Mouse (Mus musculus): ENCODE measurements around the gene Thtpa. TPM values are rescaled to one million over a fixed set of nuclear protein-coding genes. Genes with fewer than 3 reads are reported as not detected.

Gene Thtpa
- 16.7 and 22.6 TPM in 2 replicates for polyA plus RNA-seq (2014; fragmentation: Nextera tagmentation; extraction: Ambion mirVana)

- H3K4me2 ChIP-seq (ENCODE audit: low read depth, low read length): peak within 1 kb of the TSS; percentile 87
- WGBS: under 1% methylated on average over 29 of the region's 30 CpGs
Measured at GRCm38 (mm10) chr14:55094704-55095231, at the start of gene Thtpa. Thtpa (plus strand) TSS chr14:55094784.

GRCm38 (mm10) chr14:55047971-55048531, 46.5 kb upstream of the Thtpa start:
- DNase-seq (ENCODE audit: low spot score): no peak

More at GRCm38 (mm10) chr14:55094704-55095231, at the start of gene Thtpa:
- peak; percentile 85 for DNase-seq (ENCODE audit: low spot score)
- peak within 1 kb of the TSS; percentile 64 for H3K27ac ChIP-seq (replicated peaks; ENCODE audit: low read depth, low read length)
- peak within 1 kb of the TSS; percentile 52 for H3K4me3 ChIP-seq (ENCODE audit: low read depth, low read length)
- ATAC-seq (ENCODE audit: low read depth): peak; percentile 74
- H3K27me3 ChIP-seq (replicated peaks; ENCODE audit: control insufficient read depth, insufficient read depth, low read length): no peaks in the 10 kb centered on the region
- H3K9ac ChIP-seq (ENCODE audit: low read depth, low read length): peak within 1 kb of the TSS; percentile 78
- H3K36me3 ChIP-seq (ENCODE audit: control insufficient read depth, insufficient read depth, low read length): 0 out of 2 replicates have a peak, but pooled peaks cover 11% of the 10 kb centered on the region
- H3K4me1 ChIP-seq (ENCODE audit: control insufficient read depth, insufficient read depth, low read length): peaks cover 21% of the 10 kb centered on the region
- no peaks in the 10 kb centered on the region for H3K9me3 ChIP-seq (ENCODE audit: control insufficient read depth, low read length)

GRCm38 (mm10) chr14:55052496-55052895, 42.1 kb upstream of the Thtpa start:
- DNase-seq (ENCODE audit: low spot score) (no peak), ATAC-seq (ENCODE audit: low read depth) (0 out of 2 replicates have a peak, but pooled peaks have one; percentile 12)
- Histone ChIP-seq H3K4me2 (ENCODE audit: low read depth, low read length) (no peak overlapping the region), H3K9me3 (ENCODE audit: control insufficient read depth, low read length) (no peaks in the 10 kb centered on the region), H3K36me3 (ENCODE audit: control insufficient read depth, insufficient read depth, low read length) (no peaks in the 10 kb centered on the region), H3K4me3 (ENCODE audit: low read depth, low read length) (no peak overlapping the region), H3K4me1 (ENCODE audit: control insufficient read depth, insufficient read depth, low read length) (no peaks in the 10 kb centered on the region), H3K9ac (ENCODE audit: low read depth, low read length) (no peak overlapping the region), H3K27me3 (replicated peaks; ENCODE audit: control insufficient read depth, insufficient read depth, low read length) (no peaks in the 10 kb centered on the region), H3K27ac (replicated peaks; ENCODE audit: low read depth, low read length) (no peak overlapping the region)
- 73% methylated on average over 9 of the region's 9 CpGs for WGBS

More at GRCm38 (mm10) chr14:55047971-55048531, 46.5 kb upstream of the Thtpa start:
- no peaks in the 10 kb centered on the region for H3K36me3 ChIP-seq (ENCODE audit: control insufficient read depth, insufficient read depth, low read length)
- WGBS: 74% methylated on average over 2 of the region's 2 CpGs
- H3K4me1 ChIP-seq (ENCODE audit: control insufficient read depth, insufficient read depth, low read length): no peaks in the 10 kb centered on the region
- ATAC-seq (ENCODE audit: low read depth): no peak
- H3K9me3 ChIP-seq (ENCODE audit: control insufficient read depth, low read length): no peaks in the 10 kb centered on the region
- H3K4me2 ChIP-seq (ENCODE audit: low read depth, low read length): no peak overlapping the region
- H3K27ac ChIP-seq (replicated peaks; ENCODE audit: low read depth, low read length): no peak overlapping the region
- H3K27me3 ChIP-seq (replicated peaks; ENCODE audit: control insufficient read depth, insufficient read depth, low read length): no peaks in the 10 kb centered on the region
- no peak overlapping the region for H3K4me3 ChIP-seq (ENCODE audit: low read depth, low read length)
- H3K9ac ChIP-seq (ENCODE audit: low read depth, low read length): no peak overlapping the region

- Histone ChIP-seq H3K9me3 (ENCODE audit: control insufficient read depth, low read length) (no peaks in the 10 kb centered on the region), H3K36me3 (ENCODE audit: control insufficient read depth, insufficient read depth, low read length) (no peaks in the 10 kb centered on the region), H3K27ac (replicated peaks; ENCODE audit: low read depth, low read length) (no peak overlapping the region), H3K9ac (ENCODE audit: low read depth, low read length) (no peak overlapping the region), H3K4me2 (ENCODE audit: low read depth, low read length) (no peak overlapping the region), H3K4me3 (ENCODE audit: low read depth, low read length) (no peak overlapping the region), H3K27me3 (replicated peaks; ENCODE audit: control insufficient read depth, insufficient read depth, low read length) (no peaks in the 10 kb centered on the region), H3K4me1 (ENCODE audit: control insufficient read depth, insufficient read depth, low read length) (no peaks in the 10 kb centered on the region)
- ATAC-seq (ENCODE audit: low read depth) (no peak), DNase-seq (ENCODE audit: low spot score) (no peak)
- WGBS: 68% methylated on average over 4 of the region's 4 CpGs
Measured at GRCm38 (mm10) chr14:55053050-55053449, 41.5 kb upstream of the Thtpa start.

GRCm38 (mm10) chr14:55053708-55054190, 40.8 kb upstream of the Thtpa start:
- H3K9me3 ChIP-seq (ENCODE audit: control insufficient read depth, low read length): no peaks in the 10 kb centered on the region
- no peak for DNase-seq (ENCODE audit: low spot score)

GRCm38 (mm10) chr14:55054191-55054749, 40.3 kb upstream of the Thtpa start:
- no peak overlapping the region for H3K4me3 ChIP-seq (ENCODE audit: low read depth, low read length)
- H3K4me2 ChIP-seq (ENCODE audit: low read depth, low read length): no peak overlapping the region
- H3K9me3 ChIP-seq (ENCODE audit: control insufficient read depth, low read length): no peaks in the 10 kb centered on the region
- 82% methylated on average over 10 of the region's 10 CpGs for WGBS
- DNase-seq (ENCODE audit: low spot score) (no peak), ATAC-seq (ENCODE audit: low read depth) (no peak)
- no peaks in the 10 kb centered on the region for H3K36me3 ChIP-seq (ENCODE audit: control insufficient read depth, insufficient read depth, low read length)
- no peaks in the 10 kb centered on the region for H3K4me1 ChIP-seq (ENCODE audit: control insufficient read depth, insufficient read depth, low read length)
- H3K9ac ChIP-seq (ENCODE audit: low read depth, low read length): no peak overlapping the region
- no peaks in the 10 kb centered on the region for H3K27me3 ChIP-seq (replicated peaks; ENCODE audit: control insufficient read depth, insufficient read depth, low read length)
- H3K27ac ChIP-seq (replicated peaks; ENCODE audit: low read depth, low read length): no peak overlapping the region

More at GRCm38 (mm10) chr14:55053708-55054190, 40.8 kb upstream of the Thtpa start:
- Histone ChIP-seq H3K27me3 (replicated peaks; ENCODE audit: control insufficient read depth, insufficient read depth, low read length) (no peaks in the 10 kb centered on the region), H3K9ac (ENCODE audit: low read depth, low read length) (no peak overlapping the region), H3K4me3 (ENCODE audit: low read depth, low read length) (no peak overlapping the region), H3K4me2 (ENCODE audit: low read depth, low read length) (no peak overlapping the region), H3K27ac (replicated peaks; ENCODE audit: low read depth, low read length) (no peak overlapping the region), H3K4me1 (ENCODE audit: control insufficient read depth, insufficient read depth, low read length) (no peaks in the 10 kb centered on the region), H3K36me3 (ENCODE audit: control insufficient read depth, insufficient read depth, low read length) (no peaks in the 10 kb centered on the region)
- 86% methylated on average over 17 of the region's 17 CpGs for WGBS
- ATAC-seq (ENCODE audit: low read depth): peak; percentile 53; the same call in 1 of the 2 replicates

- ATAC-seq (ENCODE audit: low read depth): peak; percentile 35; the same call in 1 of the 2 replicates
- 78% methylated on average over 11 of the region's 11 CpGs for whole genome bisulfite sequencing
- DNase-seq (ENCODE audit: low spot score): no peak
Measured at GRCm38 (mm10) chr14:55055167-55055834, 39.3 kb upstream of the Thtpa start.

GRCm38 (mm10) chr14:55059009-55059408, 35.6 kb upstream of the Thtpa start:
- no peak overlapping the region for H3K4me3 ChIP-seq (ENCODE audit: low read depth, low read length)
- peaks cover 16% of the 10 kb centered on the region for H3K4me1 ChIP-seq (ENCODE audit: control insufficient read depth, insufficient read depth, low read length)
- ATAC-seq (ENCODE audit: low read depth): no peak
- H3K36me3 ChIP-seq (ENCODE audit: control insufficient read depth, insufficient read depth, low read length): no peaks in the 10 kb centered on the region
- no peaks in the 10 kb centered on the region for H3K9me3 ChIP-seq (ENCODE audit: control insufficient read depth, low read length)
- no peak overlapping the region for H3K4me2 ChIP-seq (ENCODE audit: low read depth, low read length)
- H3K27ac ChIP-seq (replicated peaks; ENCODE audit: low read depth, low read length): no peak overlapping the region
- no peak overlapping the region for H3K9ac ChIP-seq (ENCODE audit: low read depth, low read length)
- H3K27me3 ChIP-seq (replicated peaks; ENCODE audit: control insufficient read depth, insufficient read depth, low read length): no peaks in the 10 kb centered on the region
- 75% methylated on average over 1 of the region's 1 CpGs for WGBS
- no peak for DNase-seq (ENCODE audit: low spot score)

More at GRCm38 (mm10) chr14:55055167-55055834, 39.3 kb upstream of the Thtpa start:
- H3K9me3 ChIP-seq (ENCODE audit: control insufficient read depth, low read length): no peaks in the 10 kb centered on the region
- H3K36me3 ChIP-seq (ENCODE audit: control insufficient read depth, insufficient read depth, low read length): no peaks in the 10 kb centered on the region
- H3K27ac ChIP-seq (replicated peaks; ENCODE audit: low read depth, low read length): no peak overlapping the region
- H3K27me3 ChIP-seq (replicated peaks; ENCODE audit: control insufficient read depth, insufficient read depth, low read length): no peaks in the 10 kb centered on the region
- H3K9ac ChIP-seq (ENCODE audit: low read depth, low read length): no peak overlapping the region
- H3K4me3 ChIP-seq (ENCODE audit: low read depth, low read length): no peak overlapping the region
- no peak overlapping the region for H3K4me2 ChIP-seq (ENCODE audit: low read depth, low read length)
- no peaks in the 10 kb centered on the region for H3K4me1 ChIP-seq (ENCODE audit: control insufficient read depth, insufficient read depth, low read length)
